In the genomic region with DNA sequence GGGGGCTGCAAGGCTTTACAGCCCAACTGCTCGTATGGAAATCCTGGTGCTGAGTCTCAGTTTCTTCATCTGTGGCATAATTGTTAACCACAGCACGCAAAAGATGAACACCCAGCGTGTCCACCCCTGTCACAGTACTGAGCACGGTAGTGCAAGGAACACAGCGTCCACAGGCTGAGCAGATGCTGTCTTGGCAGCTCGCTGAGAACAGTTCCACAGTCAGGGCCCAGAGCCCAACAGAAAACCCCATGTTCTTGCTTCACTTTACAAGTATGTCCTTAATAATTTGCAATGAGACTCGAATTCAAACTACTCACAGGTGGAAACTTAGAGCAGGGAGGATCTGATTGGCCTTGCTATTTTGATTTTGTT, we compare ENCODE assay signal across 8 mouse cellular contexts. TPM values are rescaled to one million over a fixed set of nuclear protein-coding genes. Genes with fewer than 3 reads are reported as not detected.
DNase-seq lines count a peak whose midpoint lies in the region; ATAC-seq and TF ChIP-seq lines count a peak whose summit lies in the region.

No protein-coding gene starts in this region.

- no peaks in the 10 kb centered on the region for H3K9me3 ChIP-seq in forebrain, embryonic 10.5 days
- no peaks in the 10 kb centered on the region for H3K9me3 ChIP-seq in liver, embryonic 16.5 days (replicated peaks; ENCODE audit: control insufficient read depth, low read length)
- no peaks in the 10 kb centered on the region for H3K9me3 ChIP-seq in stomach, embryonic 16.5 days (replicated peaks; ENCODE audit: control insufficient read depth, low read length)

- peaks cover 51% of the 10 kb centered on the region for H3K27me3 ChIP-seq in forebrain, embryonic 10.5 days (ENCODE audit: poor library complexity, severe bottlenecking)
- H3K27me3 ChIP-seq in liver, embryonic 16.5 days (ENCODE audit: control insufficient read depth, insufficient read depth, low read depth, low read length), result peaks cover 29% of the 10 kb centered on the region
- no peaks in the 10 kb centered on the region for H3K27me3 ChIP-seq in stomach, embryonic 16.5 days (ENCODE audit: control insufficient read depth, insufficient read depth, low read length)

- H3K4me3 ChIP-seq in bone marrow, adult 2 months (replicated peaks; ENCODE audit: control insufficient read depth, low read depth, low read length), result no peak overlapping the region
- peak overlapping the region; percentile 72 for H3K4me3 ChIP-seq in forebrain, embryonic 10.5 days
- no peak overlapping the region for H3K4me3 ChIP-seq in liver, embryonic 16.5 days (ENCODE audit: low read depth, low read length)
- peak overlapping the region; percentile 61; the same call in 1 of the 2 replicates for H3K4me3 ChIP-seq in stomach, embryonic 16.5 days (replicated peaks; ENCODE audit: low read length)

- DNase-seq in forebrain, embryonic 10.5 days (ENCODE audit: extremely low spot score, low spot score), result no peak
- DNase-seq in heart, postnatal 10 days, result peak; percentile 61 to 62
- no peak for DNase-seq in frontal cortex, adult 2 months (ENCODE audit: extremely low spot score in 1 of 2, low spot score in 1 of 2)
- DNase-seq in right cerebral cortex, postnatal 36 days (ENCODE audit: low spot score in 2 of 2), result no peak
- DNase-seq in retina, embryonic 14.5 days (ENCODE audit: low spot score), result no peak

- no peak for TF ChIP-seq POLR2A in bone marrow, adult 2 months (IDR thresholded peaks at IDR 0.05; ENCODE audit: borderline replicate concordance, control insufficient read depth, low read depth, low read length)

- WGBS in bone marrow, adult 2 months, result 43% methylated on average over 7 of the region's 7 CpGs
- WGBS in forebrain, embryonic 10.5 days, result 56% methylated on average over 7 of the region's 7 CpGs
- 37% methylated on average over 7 of the region's 7 CpGs for WGBS in liver, embryonic 16.5 days (ENCODE audit: insufficient replicate concordance)
- WGBS in stomach, embryonic 16.5 days, result 61% methylated on average over 7 of the region's 7 CpGs

- no peak for ATAC-seq in liver, embryonic 16.5 days (ENCODE audit: low read depth)
- no peak for ATAC-seq in stomach, embryonic 16.5 days (ENCODE audit: insufficient read depth, low FRiP score)

- H3K4me2 ChIP-seq in liver, embryonic 16.5 days (ENCODE audit: low read depth, low read length), result 0 out of 2 replicates have a peak overlapping the region, but pooled peaks have one; percentile 69
- H3K4me2 ChIP-seq in stomach, embryonic 16.5 days (ENCODE audit: low read depth, low read length), result peak overlapping the region; percentile 88

- intact Hi-C loops in heart, postnatal 10 days (cut with DNase I), result loop anchor here (5.0 kb wide), 2 partner anchors 62 to 77 kb away; no protein-coding TSS in a partner anchor

- H3K36me3 ChIP-seq in forebrain, embryonic 10.5 days (replicated peaks), result no peaks in the 10 kb centered on the region
- H3K36me3 ChIP-seq in liver, embryonic 16.5 days (ENCODE audit: control insufficient read depth, insufficient read depth), result no peaks in the 10 kb centered on the region
- no peaks in the 10 kb centered on the region for H3K36me3 ChIP-seq in stomach, embryonic 16.5 days (ENCODE audit: control insufficient read depth, insufficient read depth, low read length)

- no peak for TF ChIP-seq CTCF in bone marrow, adult 2 months (IDR thresholded peaks at IDR 0.05; ENCODE audit: control insufficient read depth, insufficient read depth, low read length)

- peak overlapping the region; percentile 29; the same call in 1 of the 2 replicates for H3K27ac ChIP-seq in bone marrow, adult 2 months (ENCODE audit: control insufficient read depth, insufficient read depth, low read depth, low read length, poor library complexity)
- H3K27ac ChIP-seq in forebrain, embryonic 10.5 days, result 0 out of 2 replicates have a peak overlapping the region, but pooled peaks have one; percentile 84
- no peak overlapping the region for H3K27ac ChIP-seq in liver, embryonic 16.5 days (ENCODE audit: low read length)
- peak overlapping the region; percentile 44; the same call in 1 of the 2 replicates for H3K27ac ChIP-seq in stomach, embryonic 16.5 days (ENCODE audit: low read length)

- H3K4me1 ChIP-seq in bone marrow, adult 2 months (ENCODE audit: control insufficient read depth, insufficient read depth, low read length), result no peaks in the 10 kb centered on the region
- peaks cover 40% of the 10 kb centered on the region for H3K4me1 ChIP-seq in forebrain, embryonic 10.5 days
- no peaks in the 10 kb centered on the region; the same call in 1 of the 2 replicates for H3K4me1 ChIP-seq in liver, embryonic 16.5 days (ENCODE audit: control insufficient read depth, low read depth, low read length)
- peaks cover 11% of the 10 kb centered on the region; the same call in 1 of the 2 replicates for H3K4me1 ChIP-seq in stomach, embryonic 16.5 days (ENCODE audit: control insufficient read depth, insufficient read depth, low read length)

- H3K9ac ChIP-seq in liver, embryonic 16.5 days (ENCODE audit: low read depth, low read length), result no peak overlapping the region
- H3K9ac ChIP-seq in stomach, embryonic 16.5 days (ENCODE audit: low read length), result peak overlapping the region; percentile 80

RNA-seq across cellular contexts. Expression of gene Adamts14, which starts 0.6 kb away (rescaled TPM):
- polyA plus RNA-seq in bone marrow, adult 2 months (2011; ENCODE audit: insufficient read depth, insufficient read length, low replicate concordance, missing spikeins), result 1.5 and 3.6 TPM in 2 replicates
- 0.27 and 0.30 TPM in 2 replicates for polyA plus RNA-seq in forebrain, embryonic 10.5 days (2016; fragmentation: Nextera tagmentation; extraction: Ambion mirVana)
- 1 to 10 TPM; 4.9 to 7.1 TPM for total RNA-seq in heart, postnatal 10 days (2021)
- 0.23 and 0.40 TPM in 2 replicates for polyA plus RNA-seq in liver, embryonic 16.5 days (2015; fragmentation: Nextera tagmentation; extraction: Ambion mirVana)
- polyA plus RNA-seq in stomach, embryonic 16.5 days (2015; fragmentation: Nextera tagmentation; extraction: Ambion mirVana), result 1.6 and 1.8 TPM in 2 replicates
- 0.38 and 0.50 TPM in 2 replicates for polyA plus RNA-seq in frontal cortex, adult 2 months (2012; rRNA removed)

RNA-seq across cellular contexts. Expression of gene Prf1, which starts 23.8 kb away (rescaled TPM):
- 0.79 and 1.0 TPM in 2 replicates for polyA plus RNA-seq in bone marrow, adult 2 months (2011; ENCODE audit: insufficient read depth, insufficient read length, low replicate concordance, missing spikeins)
- not detected in 2 replicates for polyA plus RNA-seq in forebrain, embryonic 10.5 days (2016; fragmentation: Nextera tagmentation; extraction: Ambion mirVana)
- total RNA-seq in heart, postnatal 10 days (2021), result not detected
- polyA plus RNA-seq in liver, embryonic 16.5 days (2015; fragmentation: Nextera tagmentation; extraction: Ambion mirVana), result 0.13 TPM in 1 of 2 replicates, not detected in the other
- not detected in 2 replicates for polyA plus RNA-seq in stomach, embryonic 16.5 days (2015; fragmentation: Nextera tagmentation; extraction: Ambion mirVana)
- 0.10 and 0.38 TPM in 2 replicates for polyA plus RNA-seq in frontal cortex, adult 2 months (2012; rRNA removed)

Comparison
In these comparisons a context has a peak if more than half of its experiments do, and no peak if none do; other contexts are left out.
1. H3K4me3 ChIP-seq: peak in forebrain, embryonic 10.5 days (single experiment) and stomach, embryonic 16.5 days (single experiment); none in bone marrow, adult 2 months (single experiment) and liver, embryonic 16.5 days (single experiment).
2. DNase-seq: peak in heart, postnatal 10 days (2 of 2); none in forebrain, embryonic 10.5 days (single experiment), frontal cortex, adult 2 months (0 of 2), right cerebral cortex, postnatal 36 days (0 of 2) and retina, embryonic 14.5 days (single experiment).